Mouse (Mus musculus) ES-E14 (cell line): ENCODE data around the gene S100z.

Source experiments
- ZC3H11A ChIP-seq: IDR thresholded peaks from 2 replicates; pipeline ENCODE4 v1.6.1; 2012; ENCODE audit warnings: low read depth, mild to moderate bottlenecking, inconsistent platforms, low read length, borderline replicate concordance
- ZNF384 ChIP-seq: IDR thresholded peaks from 2 replicates; pipeline ENCODE4 v1.6.1; 2012; ENCODE audit warnings: low read depth, low read length, inconsistent platforms

GRCm38 (mm10) chr13:95444291-95444690, 34.2 kb downstream of the S100z start:
- TF ChIP-seq ZC3H11A = no peak
- no peak for TF ChIP-seq ZNF384
